Mouse (Mus musculus) forebrain, embryonic 13.5 days (tissue): Measurements from ENCODE around the gene Def8. TPM values are rescaled to one million over a fixed set of nuclear protein-coding genes. Genes with fewer than 3 reads are reported as not detected.

ENCODE experiments used
- ATAC-seq: fragments of 200-750 bp; cut with Nextera tagmentation; 2 replicates; pipeline ENCODE4 v1.8.0; 2017
- H3K27ac ChIP-seq: fragments of 300-500 bp; sonication (generic); 2 replicates; pipeline ENCODE4 v1.5.1; 2015; ENCODE audit warnings: inconsistent platforms, mild to moderate bottlenecking, moderate library complexity
- H3K27me3 ChIP-seq: fragments of 300-500 bp; sonication (generic); 2 replicates; pipeline ENCODE4 v1.6.1; 2015; ENCODE audit warnings: mild to moderate bottlenecking, inconsistent platforms
- H3K36me3 ChIP-seq: fragments of 300-500 bp; sonication (generic); 2 replicates; pipeline ENCODE4 v1.6.1; 2015; ENCODE audit warnings: mild to moderate bottlenecking, inconsistent platforms; ENCODE audit not compliant: poor library complexity, severe bottlenecking
- H3K4me1 ChIP-seq: fragments of 300-500 bp; sonication (generic); 2 replicates; pipeline ENCODE4 v1.6.1; 2015; ENCODE audit warnings: inconsistent platforms
- H3K4me2 ChIP-seq: fragments of 300-500 bp; sonication (generic); 2 replicates; pipeline ENCODE4 v1.6.1; 2015; ENCODE audit warnings: inconsistent platforms, mild to moderate bottlenecking, moderate library complexity
- H3K4me3 ChIP-seq: fragments of 300-500 bp; sonication (generic); 2 replicates; pipeline ENCODE4 v1.5.1; 2015; ENCODE audit warnings: mild to moderate bottlenecking, inconsistent platforms
- H3K9ac ChIP-seq: fragments of 300-500 bp; sonication (generic); 2 replicates; pipeline ENCODE4 v1.6.1; 2015; ENCODE audit warnings: mild to moderate bottlenecking, inconsistent platforms
- H3K9me3 ChIP-seq: fragments of 300-500 bp; sonication (generic); replicated peaks from 2 replicates; pipeline ENCODE4 v1.6.1; 2016; ENCODE audit warnings: inconsistent platforms
- WGBS: fragments of 180-500 bp; shearing (Covaris S2); methylation state at CpG from one replicate; pipeline ENCODE4 v1.1.7; 2015; 5-methylcytosine and 5-hydroxymethylcytosine counted together
- polyA plus RNA-seq: library from polyadenylated mRNA; unstranded; fragments of >200 nt; fragmentation: Nextera tagmentation; extraction: Ambion mirVana; gene quantifications from 2 replicates; pipeline ENCODE4 v1.2.1, GENCODE M21; 2015

The Def8 gene
- polyA plus RNA-seq = 38.9 and 41.2 TPM in 2 replicates

DNA sequence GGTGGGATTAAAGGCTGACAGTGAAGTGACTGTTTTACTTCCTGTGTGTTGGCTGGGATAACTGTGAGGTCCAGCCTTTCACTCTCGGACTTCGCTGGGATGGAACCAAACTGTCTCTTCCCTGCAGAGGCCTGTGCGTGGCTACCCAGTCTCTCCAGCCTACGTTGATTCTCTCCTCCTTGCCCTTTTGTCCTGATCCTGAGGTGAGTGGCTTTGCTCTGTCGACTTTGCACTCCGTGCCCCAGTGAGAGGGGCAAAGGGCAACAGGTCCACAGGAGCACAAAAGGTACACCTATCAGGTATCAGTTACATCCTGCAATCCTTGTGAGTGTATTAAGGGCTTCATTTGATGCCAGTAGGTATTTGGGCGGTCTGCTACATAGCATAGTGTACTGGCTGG, at the start of gene Def8:
Gene Def8 (plus strand): TSS at position 87 of the 400 bp plus-strand sequence.
- H3K27ac ChIP-seq = no peak within 1 kb of the TSS; the same call in 1 of the 2 replicates
- H3K4me2 ChIP-seq = peak within 1 kb of the TSS; percentile 35
- 79% methylated on average over 7 of the region's 7 CpGs for WGBS
- peaks cover 7% of the 10 kb centered on the region; the same call in 1 of the 2 replicates for H3K4me1 ChIP-seq
- ATAC-seq = no peak
- no peak within 1 kb of the TSS for H3K4me3 ChIP-seq
- peaks cover 22% of the 10 kb centered on the region for H3K9me3 ChIP-seq
- H3K9ac ChIP-seq = no peak within 1 kb of the TSS
- no peaks in the 10 kb centered on the region for H3K27me3 ChIP-seq
- peaks cover 50% of the 10 kb centered on the region for H3K36me3 ChIP-seq

DNA sequence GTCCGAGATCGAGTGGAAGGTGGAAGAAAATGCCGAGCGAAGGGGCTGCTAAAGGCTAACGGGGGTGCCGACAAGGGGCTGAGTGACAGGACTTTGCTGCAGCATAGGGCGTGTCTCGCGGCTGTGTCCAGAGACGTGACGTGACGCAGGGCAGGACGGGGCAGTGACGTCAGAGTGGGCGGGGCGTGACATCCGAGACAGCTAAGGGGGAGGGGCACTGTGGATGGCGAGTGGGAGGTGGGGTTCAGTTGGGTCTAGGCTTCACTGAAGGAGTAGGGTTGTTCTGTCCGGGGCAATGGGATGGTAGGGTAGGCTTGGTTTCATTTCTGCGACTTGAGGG, 49.1 kb upstream of the Def8 start:
- Histone ChIP-seq H3K4me2 (peak overlapping the region; percentile 77), H3K4me3 (peak overlapping the region; percentile 66), H3K36me3 (peaks cover 14% of the 10 kb centered on the region; the same call in 1 of the 2 replicates), H3K27ac (peak overlapping the region; percentile 95), H3K4me1 (peaks cover 29% of the 10 kb centered on the region), H3K9ac (peak overlapping the region; percentile 82), H3K27me3 (no peaks in the 10 kb centered on the region), H3K9me3 (no peaks in the 10 kb centered on the region)
- 1% methylated on average over 20 of the region's 20 CpGs for WGBS
- peak; percentile 76 for ATAC-seq

DNA sequence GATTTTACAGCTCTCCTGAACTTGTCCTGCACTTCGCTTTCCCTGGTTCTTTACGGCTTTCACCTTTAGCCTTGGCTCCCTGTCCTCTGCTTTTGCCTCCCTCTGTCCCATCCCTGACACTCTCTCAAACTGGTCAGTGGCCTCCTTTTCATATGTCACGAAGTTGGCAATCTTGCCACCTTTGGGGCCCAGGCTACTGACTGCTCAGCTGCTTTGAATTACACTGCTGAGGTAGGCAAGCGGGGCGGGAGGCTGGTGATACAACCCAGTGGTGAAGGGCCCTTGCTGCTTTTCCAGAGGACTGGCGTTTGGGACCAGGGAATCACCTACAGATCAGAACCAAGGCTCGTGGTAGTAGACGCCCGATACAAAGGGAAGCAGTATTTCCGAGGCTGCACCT, 47.6 kb upstream of the Def8 start:
- peak overlapping the region; percentile 7; the same call in 1 of the 2 replicates for H3K4me2 ChIP-seq
- H3K27me3 ChIP-seq = no peaks in the 10 kb centered on the region
- WGBS = 82% methylated on average over 10 of the region's 10 CpGs
- H3K4me1 ChIP-seq = peaks cover 29% of the 10 kb centered on the region
- H3K4me3 ChIP-seq = no peak overlapping the region
- peaks cover 5% of the 10 kb centered on the region; the same call in 1 of the 2 replicates for H3K36me3 ChIP-seq
- H3K27ac ChIP-seq = no peak overlapping the region
- peak overlapping the region; percentile 45; the same call in 1 of the 2 replicates for H3K9ac ChIP-seq
- ATAC-seq = no peak
- H3K9me3 ChIP-seq = no peaks in the 10 kb centered on the region

DNA sequence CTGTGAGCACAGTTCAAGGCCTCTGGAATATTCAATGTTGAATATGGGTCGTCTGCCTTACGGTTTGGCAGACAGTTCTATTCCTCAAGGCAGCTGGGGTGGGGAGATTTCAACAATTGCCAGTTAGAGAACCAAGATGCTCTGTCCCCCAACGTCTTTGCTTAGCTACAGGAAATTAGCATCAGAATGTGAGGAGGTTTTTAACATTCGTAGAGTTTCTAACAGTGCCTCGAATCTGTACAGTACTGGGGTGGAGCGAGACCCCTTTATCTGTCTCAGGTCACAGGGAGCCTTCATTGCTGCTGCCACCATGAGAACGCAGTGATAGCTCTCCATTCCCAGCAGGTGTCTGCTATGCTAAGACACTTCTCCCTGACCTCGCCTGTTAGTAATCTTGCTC, 47.2 kb upstream of the Def8 start:
- Histone ChIP-seq H3K36me3 (peaks cover 10% of the 10 kb centered on the region), H3K4me3 (no peak overlapping the region), H3K9me3 (no peaks in the 10 kb centered on the region), H3K27me3 (no peaks in the 10 kb centered on the region), H3K4me2 (peak overlapping the region; percentile 7; the same call in 1 of the 2 replicates), H3K4me1 (peaks cover 29% of the 10 kb centered on the region), H3K9ac (peak overlapping the region; percentile 45; the same call in 1 of the 2 replicates), H3K27ac (no peak overlapping the region)
- ATAC-seq = no peak
- 56% methylated on average over 8 of the region's 8 CpGs for WGBS

DNA sequence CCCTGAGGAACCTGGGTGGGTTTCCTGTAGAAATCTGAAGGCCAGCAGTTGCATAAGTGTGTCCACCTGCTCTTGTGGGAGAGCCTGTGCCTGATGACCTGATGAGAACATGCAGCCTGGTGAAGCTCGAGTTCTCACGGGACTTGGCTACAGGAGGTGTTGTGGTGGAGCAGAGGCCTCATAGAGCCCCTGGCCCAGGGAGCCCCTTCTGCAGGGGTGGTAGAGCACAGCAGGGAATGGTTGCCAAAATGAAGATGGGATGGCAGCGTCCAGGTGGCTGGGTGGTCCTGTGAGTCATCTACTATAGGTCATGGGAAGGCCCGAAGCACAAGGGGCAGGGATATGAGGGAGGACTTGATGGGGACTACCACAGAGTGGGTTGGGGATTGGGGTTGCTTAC, 41.6 kb upstream of the Def8 start:
- Histone ChIP-seq H3K9ac (no peak overlapping the region), H3K4me2 (no peak overlapping the region), H3K36me3 (peaks cover 58% of the 10 kb centered on the region), H3K27ac (no peak overlapping the region), H3K9me3 (no peaks in the 10 kb centered on the region), H3K4me1 (no peaks in the 10 kb centered on the region), H3K27me3 (no peaks in the 10 kb centered on the region), H3K4me3 (no peak overlapping the region)
- no peak for ATAC-seq
- WGBS = 91% methylated on average over 4 of the region's 4 CpGs

DNA sequence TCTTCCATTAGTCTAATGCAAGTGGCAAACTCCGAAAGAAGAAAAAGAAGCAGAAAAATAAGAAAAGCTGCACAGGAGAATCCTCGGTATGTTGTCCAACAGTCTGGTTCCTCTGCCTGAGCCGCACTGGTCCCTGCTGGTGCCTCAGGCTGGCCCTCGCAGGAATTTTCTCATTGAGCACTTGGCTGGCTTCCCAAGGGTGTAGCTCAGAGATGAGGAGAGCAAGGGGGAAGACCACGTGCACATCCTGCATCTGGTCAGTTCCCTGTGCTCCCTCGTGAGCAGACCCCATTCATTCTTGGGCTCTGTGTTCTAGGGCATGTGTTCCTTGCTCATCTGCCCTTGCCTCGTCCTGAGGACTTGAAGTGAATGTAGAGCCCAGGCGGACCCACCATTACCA, 40.8 kb upstream of the Def8 start:
- no peak overlapping the region for H3K4me2 ChIP-seq
- H3K36me3 ChIP-seq = peaks cover 66% of the 10 kb centered on the region
- no peak overlapping the region for H3K27ac ChIP-seq
- no peaks in the 10 kb centered on the region for H3K27me3 ChIP-seq
- WGBS = 90% methylated on average over 8 of the region's 8 CpGs
- no peaks in the 10 kb centered on the region for H3K4me1 ChIP-seq
- H3K9ac ChIP-seq = no peak overlapping the region
- ATAC-seq = no peak
- no peak overlapping the region for H3K4me3 ChIP-seq
- no peaks in the 10 kb centered on the region for H3K9me3 ChIP-seq

DNA sequence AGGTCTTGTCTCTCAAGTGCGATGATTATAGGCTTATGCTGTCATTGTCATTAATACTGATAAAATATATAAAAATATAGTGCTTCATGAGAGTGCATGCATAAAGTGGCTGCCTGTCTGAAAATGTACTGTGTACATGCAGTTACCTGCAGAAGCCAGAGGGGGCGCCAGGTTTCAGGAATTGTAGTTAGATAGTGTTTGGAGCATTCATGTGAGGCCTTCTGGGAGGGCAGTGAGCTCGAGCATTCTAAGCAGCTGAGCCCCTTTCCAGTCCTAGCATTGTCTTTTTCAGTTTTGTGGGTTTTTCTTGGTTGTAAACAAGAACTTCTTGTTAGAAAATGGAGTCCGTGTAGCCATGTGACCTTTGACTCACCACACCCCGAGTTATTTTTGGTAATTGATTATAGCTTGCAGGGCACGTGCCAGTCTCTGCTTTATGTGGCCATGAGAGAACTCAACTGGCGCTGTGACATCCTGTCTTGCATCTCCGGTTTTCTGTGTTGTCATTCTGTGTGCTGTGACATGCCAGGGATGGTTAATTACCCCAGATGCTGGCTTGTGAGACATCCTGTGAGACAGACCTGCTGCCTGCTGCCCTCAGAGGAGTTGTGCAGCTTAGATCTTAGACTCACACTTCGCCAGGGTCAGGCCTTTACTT, 38.3 kb upstream of the Def8 start:
- Histone ChIP-seq H3K4me2 (no peak overlapping the region), H3K27me3 (no peaks in the 10 kb centered on the region), H3K4me3 (no peak overlapping the region), H3K4me1 (no peaks in the 10 kb centered on the region), H3K9me3 (no peaks in the 10 kb centered on the region), H3K27ac (no peak overlapping the region), H3K36me3 (peaks cover 91% of the 10 kb centered on the region), H3K9ac (0 out of 2 replicates have a peak overlapping the region, but pooled peaks have one; percentile 5)
- 72% methylated on average over 9 of the region's 9 CpGs for WGBS
- no peak for ATAC-seq

DNA sequence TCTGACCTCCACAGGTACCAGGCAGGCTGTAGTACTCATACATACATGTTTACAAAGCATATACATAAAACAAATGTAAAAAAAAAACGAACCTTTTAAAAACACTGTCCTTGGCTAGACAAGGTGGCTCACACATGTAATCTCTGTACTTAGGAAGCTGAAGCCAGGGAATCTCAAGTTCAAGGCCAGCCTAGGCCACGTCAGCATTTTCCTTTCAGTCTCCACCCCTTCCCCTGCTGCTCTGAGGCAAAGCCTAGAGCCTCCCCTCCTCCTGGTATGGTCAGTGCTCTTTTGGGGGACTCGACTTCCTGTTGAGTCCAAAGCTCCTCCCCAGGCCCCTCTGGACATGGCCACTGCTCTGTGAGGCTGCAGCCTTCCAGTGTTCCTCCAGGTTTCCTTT, 36.3 kb upstream of the Def8 start:
- no peaks in the 10 kb centered on the region for H3K27me3 ChIP-seq
- H3K36me3 ChIP-seq = peaks cover 99% of the 10 kb centered on the region
- H3K4me2 ChIP-seq = no peak overlapping the region
- 86% methylated on average over 3 of the region's 3 CpGs for WGBS
- ATAC-seq = no peak
- no peaks in the 10 kb centered on the region for H3K4me1 ChIP-seq
- H3K9me3 ChIP-seq = no peaks in the 10 kb centered on the region
- no peak overlapping the region for H3K9ac ChIP-seq
- no peak overlapping the region for H3K4me3 ChIP-seq
- H3K27ac ChIP-seq = no peak overlapping the region

DNA sequence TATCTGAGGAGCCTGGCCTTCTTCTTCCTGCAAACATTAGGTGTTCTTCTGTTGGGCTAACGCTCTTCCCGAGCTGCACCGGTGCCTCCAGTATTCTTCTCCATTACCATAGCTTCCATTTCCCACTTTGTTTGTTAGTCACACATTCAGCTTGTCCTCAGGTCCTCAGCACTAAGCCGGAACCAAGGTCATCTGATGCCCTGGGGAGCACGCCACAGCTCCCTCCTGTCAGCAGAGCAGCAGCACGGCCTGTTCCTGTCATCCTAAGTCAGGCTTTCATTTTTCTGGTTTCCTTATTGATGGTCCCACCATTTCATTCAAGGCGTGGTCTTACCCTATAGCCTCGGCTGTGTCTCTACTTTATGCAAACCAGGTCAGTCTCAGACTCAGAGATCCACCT, 35.5 kb upstream of the Def8 start:
- H3K4me1 ChIP-seq = no peaks in the 10 kb centered on the region
- H3K4me2 ChIP-seq = no peak overlapping the region
- H3K27ac ChIP-seq = no peak overlapping the region
- H3K9ac ChIP-seq = no peak overlapping the region
- no peak overlapping the region for H3K4me3 ChIP-seq
- H3K9me3 ChIP-seq = no peaks in the 10 kb centered on the region
- H3K36me3 ChIP-seq = peaks cover 99% of the 10 kb centered on the region
- 92% methylated on average over 8 of the region's 8 CpGs for WGBS
- no peaks in the 10 kb centered on the region for H3K27me3 ChIP-seq
- no peak for ATAC-seq

DNA sequence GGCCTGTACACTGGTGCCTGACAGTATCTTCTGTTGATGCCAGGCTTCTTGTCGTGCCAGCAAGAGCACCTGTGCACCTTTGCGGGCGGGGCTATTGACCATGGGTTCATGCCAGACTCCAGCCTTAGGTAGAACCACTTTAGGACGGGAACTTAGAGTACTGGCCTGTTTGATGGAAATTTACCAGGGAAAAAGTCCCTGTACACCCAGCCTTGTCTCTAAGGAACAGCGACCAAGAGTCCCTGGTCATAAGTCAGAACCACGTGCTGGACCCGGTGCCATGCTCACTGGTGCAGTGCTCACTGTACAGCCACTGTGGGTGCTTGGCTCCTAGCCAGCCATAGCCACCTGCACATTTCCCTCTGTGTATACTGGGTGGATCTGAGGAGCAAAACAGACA, 34.3 kb upstream of the Def8 start:
- Histone ChIP-seq H3K36me3 (peaks cover 99% of the 10 kb centered on the region), H3K4me3 (no peak overlapping the region), H3K9ac (no peak overlapping the region), H3K27ac (no peak overlapping the region), H3K27me3 (no peaks in the 10 kb centered on the region), H3K4me1 (no peaks in the 10 kb centered on the region), H3K9me3 (no peaks in the 10 kb centered on the region), H3K4me2 (no peak overlapping the region)
- 93% methylated on average over 7 of the region's 7 CpGs for WGBS
- ATAC-seq = 0 out of 2 replicates have a peak, but pooled peaks have one; percentile 36

DNA sequence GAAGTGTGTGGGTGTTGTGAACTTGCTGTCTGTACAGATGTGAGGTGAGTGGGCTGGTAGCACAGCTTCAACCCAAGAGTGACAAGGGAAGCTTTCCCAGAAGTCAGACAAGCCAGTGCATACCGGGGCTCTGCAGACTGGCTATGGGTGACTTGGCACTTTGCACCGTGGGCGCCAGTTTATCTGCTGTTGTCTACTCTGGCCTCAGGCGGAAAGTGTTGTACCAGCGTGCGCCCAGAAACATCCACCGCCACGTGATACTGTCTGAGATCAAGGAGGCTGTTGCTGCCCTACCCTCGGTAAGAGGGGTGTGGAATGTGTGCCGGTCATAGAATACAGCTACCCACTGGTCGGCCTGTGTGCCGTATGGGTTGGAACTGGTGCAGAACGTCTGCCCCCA, 25.0 kb upstream of the Def8 start:
- H3K27ac ChIP-seq = no peak overlapping the region
- H3K36me3 ChIP-seq = peaks cover 99% of the 10 kb centered on the region
- H3K9me3 ChIP-seq = no peaks in the 10 kb centered on the region
- H3K4me2 ChIP-seq = no peak overlapping the region
- H3K27me3 ChIP-seq = no peaks in the 10 kb centered on the region
- no peaks in the 10 kb centered on the region for H3K4me1 ChIP-seq
- no peak for ATAC-seq
- no peak overlapping the region for H3K9ac ChIP-seq
- no peak overlapping the region for H3K4me3 ChIP-seq
- 95% methylated on average over 13 of the region's 13 CpGs for WGBS

DNA sequence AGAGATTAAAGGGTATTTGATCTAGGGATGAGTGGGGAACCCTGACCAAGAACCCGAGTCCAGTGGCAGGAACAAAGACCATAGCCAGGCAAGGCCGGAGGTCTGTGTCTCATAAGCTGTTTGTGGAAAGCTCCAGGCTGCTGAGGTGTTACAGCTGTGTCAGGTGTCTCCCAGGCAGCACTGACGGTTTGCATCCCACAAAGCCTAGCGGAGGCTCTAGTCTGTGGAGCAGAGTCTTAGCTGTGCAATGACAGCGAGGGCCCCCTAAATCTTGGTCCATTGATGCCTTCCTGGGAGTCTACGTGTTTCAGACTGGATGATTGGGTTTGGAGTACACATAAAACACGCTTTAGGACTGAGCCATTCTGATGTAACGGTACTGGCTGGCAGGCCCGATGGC, 21.4 kb upstream of the Def8 start:
- peaks cover 3% of the 10 kb centered on the region; the same call in 1 of the 2 replicates for H3K4me1 ChIP-seq
- WGBS = 93% methylated on average over 9 of the region's 9 CpGs
- peaks cover 66% of the 10 kb centered on the region for H3K36me3 ChIP-seq
- H3K27me3 ChIP-seq = no peaks in the 10 kb centered on the region
- H3K9me3 ChIP-seq = no peaks in the 10 kb centered on the region
- ATAC-seq = no peak
- H3K9ac ChIP-seq = no peak overlapping the region
- H3K4me2 ChIP-seq = no peak overlapping the region
- no peak overlapping the region for H3K27ac ChIP-seq
- no peak overlapping the region for H3K4me3 ChIP-seq
